Mouse (Mus musculus): ENCODE data around the gene Gm20481.
"Not testable (repeated sequence)": the region's sequence is repeated elsewhere in the genome, so short reads cannot be mapped to it uniquely, and the experiment has no call there.

Gene Gm20481

DNA sequence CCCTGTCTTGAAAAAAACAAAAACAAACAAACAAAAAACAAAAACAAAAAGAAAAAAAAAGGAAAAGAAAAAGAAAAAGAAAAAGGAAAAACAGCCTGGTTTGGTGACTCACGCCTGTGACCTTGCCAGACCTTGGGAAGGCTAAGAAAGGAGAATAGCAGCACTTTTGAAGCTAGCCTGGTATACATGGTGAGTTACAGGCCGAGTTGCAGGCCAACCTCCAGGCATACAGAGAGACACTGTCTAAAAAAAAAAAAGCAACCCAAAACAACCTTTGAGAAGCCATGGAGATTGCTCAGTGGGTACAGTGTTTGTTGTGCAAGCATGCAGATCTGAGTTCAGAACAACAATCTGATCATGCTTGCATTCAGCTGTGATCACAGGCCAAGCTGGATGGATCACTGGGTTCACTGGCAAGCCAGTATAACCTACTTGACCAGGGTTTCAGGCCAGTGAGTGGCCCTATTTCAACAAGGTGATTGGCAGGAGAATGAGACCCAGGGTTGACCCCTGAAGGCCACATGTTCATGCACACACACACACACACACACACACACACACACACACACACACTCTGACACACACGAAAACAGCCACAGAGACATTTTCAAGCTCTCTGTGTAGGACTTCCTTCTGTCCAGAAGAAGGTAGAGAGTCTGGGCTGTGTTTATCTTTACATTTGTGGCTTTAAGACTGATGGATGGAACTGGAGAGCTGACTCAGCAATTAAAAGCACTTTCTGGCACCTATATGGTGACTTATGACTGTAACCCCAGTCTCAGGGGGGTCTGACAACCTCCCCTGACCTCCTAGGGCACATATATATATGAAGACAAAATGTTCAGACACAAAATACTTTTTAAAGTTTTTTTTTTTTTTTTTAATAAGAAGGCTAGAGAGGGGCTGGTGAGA lies 6.1 kb downstream of the Gm20481 start:
- no peak for DNase-seq (ENCODE audit: extremely low read depth, low read depth, low spot score)

GRCm38 (mm10) chr17:34977000-34977399 lies 7.3 kb downstream of the Gm20481 start:
- DNase-seq (ENCODE audit: extremely low read depth, low read depth, low spot score) = no peak

- no peak for DNase-seq (ENCODE audit: extremely low read depth, low read depth, low spot score)
These were observed 8.5 kb downstream of the Gm20481 start for GRCm38 (mm10) chr17:34978239-34978638.

DNA sequence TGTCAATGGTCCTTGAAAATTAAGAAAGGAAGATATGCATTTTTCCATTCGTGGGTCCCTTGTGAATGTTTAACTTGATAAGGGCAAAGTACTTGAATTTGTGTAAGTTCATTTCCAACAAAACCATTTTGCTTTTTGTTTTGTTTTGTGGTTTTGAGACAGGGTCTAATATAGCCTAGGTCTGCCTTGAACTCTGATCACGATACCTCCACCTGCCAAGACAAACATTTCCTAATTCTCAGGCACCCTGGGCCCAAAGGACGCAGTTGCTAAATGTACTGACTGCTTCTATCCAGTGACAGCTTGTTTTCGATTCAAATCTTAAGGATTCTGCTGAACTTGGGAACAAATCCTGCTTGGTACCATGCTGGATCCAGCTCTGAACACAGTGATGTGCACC lies 9.9 kb downstream of the Gm20481 start:
- DNase-seq (ENCODE audit: extremely low read depth, low read depth, low spot score) = no peak

GRCm38 (mm10) chr17:34980655-34981054 lies 10.9 kb downstream of the Gm20481 start:
- no peak for DNase-seq (ENCODE audit: extremely low read depth, low read depth, low spot score)

GRCm38 (mm10) chr17:34981690-34982180 lies 12.0 kb downstream of the Gm20481 start, which contains the start of gene Lsm2:
TSS of gene Lsm2 (plus strand) at chr17:34981862.
- DNase-seq (ENCODE audit: extremely low read depth, low read depth, low spot score) = no peak

DNA sequence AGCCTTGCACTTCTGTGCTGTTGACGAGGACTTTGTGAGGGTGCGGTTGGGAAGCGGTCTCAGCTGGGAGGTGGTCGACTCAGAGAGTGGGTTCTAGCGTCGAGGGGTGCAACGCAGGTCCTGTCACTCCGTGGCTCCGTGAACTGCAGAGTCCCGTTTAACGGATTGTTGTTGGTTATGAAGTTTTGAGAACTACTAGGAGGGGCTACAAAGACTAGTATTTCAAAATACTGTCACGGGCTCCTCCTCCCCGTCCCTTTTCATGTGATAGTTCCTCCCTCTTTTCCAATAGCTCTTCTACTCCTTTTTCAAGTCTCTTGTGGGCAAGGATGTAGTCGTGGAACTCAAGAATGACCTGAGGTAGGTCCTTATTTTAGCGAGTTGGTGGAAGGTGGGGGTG lies 12.6 kb downstream of the Gm20481 start:
- DNase-seq (ENCODE audit: extremely low read depth, low read depth, low spot score) = no peak

DNA sequence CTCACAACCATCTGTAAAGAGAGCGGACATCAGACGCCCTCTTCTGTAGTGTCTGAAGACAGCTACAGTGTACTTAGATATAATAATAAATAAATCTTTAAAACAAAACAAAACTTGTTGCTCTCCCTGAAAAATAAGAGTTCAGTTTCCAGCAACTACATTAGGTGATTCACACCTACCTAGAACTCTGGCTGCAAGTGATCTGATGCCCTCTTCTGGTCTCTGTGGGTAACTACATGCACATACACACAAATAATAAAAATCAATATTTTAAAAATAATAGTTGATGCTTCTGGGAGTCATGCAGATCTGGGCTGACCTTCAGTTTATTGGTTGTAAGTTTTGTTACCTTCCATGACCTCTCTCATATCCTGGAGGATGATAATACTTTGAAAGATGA lies 14.5 kb downstream of the Gm20481 start:
- DNase-seq (ENCODE audit: extremely low read depth, low read depth, low spot score) = no peak

DNA sequence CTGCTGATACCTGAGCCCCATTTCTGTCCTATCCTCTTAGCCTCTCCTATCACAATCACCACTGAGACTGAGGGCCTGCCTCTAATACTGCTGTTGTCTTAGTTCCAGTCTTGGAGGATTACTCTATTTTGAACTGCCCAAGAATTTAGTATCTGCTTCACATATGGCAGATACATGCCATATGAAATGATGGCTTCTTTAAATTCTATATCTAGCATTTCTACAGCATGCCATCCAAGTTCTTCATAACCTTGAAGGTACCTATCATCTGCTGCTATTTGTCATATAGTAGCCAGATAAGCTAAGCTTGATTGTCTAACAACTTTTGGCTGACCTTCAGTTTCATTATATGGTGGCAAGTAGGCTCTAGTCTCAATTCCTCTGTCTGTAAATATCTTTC lies 25.0 kb downstream of the Gm20481 start:
- no peak for DNase-seq (ENCODE audit: extremely low read depth, low read depth, low spot score)

- DNase-seq (ENCODE audit: extremely low read depth, low read depth, low spot score) = not testable (repeated sequence)
These were observed 25.5 kb downstream of the Gm20481 start for GRCm38 (mm10) chr17:34995192-34995591.

DNA sequence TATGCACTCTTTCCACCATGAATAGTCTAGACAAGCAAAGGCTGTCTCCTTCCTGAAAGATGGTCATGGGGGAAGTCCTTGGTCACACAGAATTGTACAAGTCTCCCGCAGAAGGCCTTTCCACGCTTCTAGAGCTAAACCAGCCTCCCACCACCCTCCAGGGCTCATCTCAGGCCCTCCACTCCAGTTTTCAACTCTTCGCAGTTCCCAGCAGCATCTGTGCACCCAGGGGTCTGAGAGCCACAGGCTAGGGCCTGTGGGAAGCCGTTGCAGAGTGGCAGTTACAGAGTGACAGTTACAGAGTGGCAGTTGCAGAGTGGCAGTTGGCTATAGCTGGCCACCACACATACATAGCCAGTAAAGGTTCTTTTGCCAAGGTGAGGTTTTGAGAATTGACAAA lies 26.2 kb downstream of the Gm20481 start:
- DNase-seq (ENCODE audit: extremely low read depth, low read depth, low spot score) = not testable (repeated sequence)

DNA sequence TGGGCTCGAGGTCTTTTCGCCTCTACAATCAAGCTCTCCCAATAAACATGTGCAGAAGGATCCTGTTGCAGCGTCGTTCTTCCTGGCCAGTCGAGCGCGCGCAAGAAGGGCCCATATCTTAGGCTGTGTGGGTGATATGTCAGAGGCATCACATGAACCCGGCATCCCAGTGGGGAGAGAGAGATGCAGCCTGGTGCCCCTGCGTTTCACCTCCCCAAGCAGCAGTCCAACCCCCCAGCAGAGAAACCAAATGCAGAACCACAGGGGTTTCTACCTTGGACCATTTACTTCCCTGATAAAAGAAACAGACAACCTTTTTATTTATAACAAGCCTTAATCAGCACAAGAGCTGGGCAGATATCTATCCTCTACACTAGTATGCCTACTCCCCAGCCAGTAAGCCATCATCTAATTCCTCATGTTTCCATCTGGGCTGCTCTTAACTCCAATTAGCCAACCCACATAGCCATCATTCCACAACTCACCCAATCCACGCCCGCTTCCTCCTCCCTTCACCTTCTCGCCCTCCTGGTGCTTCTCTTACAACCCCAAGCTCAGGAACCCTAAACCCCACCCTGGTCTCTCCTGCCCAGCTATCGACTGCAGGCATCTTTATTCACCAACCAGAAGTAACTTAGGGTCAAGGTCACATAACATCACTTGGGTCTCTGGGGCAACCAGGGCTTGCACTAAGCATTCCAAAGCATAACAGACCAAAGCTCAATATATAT lies 26.9 kb downstream of the Gm20481 start:
- DNase-seq (ENCODE audit: extremely low read depth, low read depth, low spot score) = no peak

GRCm38 (mm10) chr17:34997142-34997483 lies 27.4 kb downstream of the Gm20481 start:
- DNase-seq (ENCODE audit: extremely low read depth, low read depth, low spot score) = no peak

DNA sequence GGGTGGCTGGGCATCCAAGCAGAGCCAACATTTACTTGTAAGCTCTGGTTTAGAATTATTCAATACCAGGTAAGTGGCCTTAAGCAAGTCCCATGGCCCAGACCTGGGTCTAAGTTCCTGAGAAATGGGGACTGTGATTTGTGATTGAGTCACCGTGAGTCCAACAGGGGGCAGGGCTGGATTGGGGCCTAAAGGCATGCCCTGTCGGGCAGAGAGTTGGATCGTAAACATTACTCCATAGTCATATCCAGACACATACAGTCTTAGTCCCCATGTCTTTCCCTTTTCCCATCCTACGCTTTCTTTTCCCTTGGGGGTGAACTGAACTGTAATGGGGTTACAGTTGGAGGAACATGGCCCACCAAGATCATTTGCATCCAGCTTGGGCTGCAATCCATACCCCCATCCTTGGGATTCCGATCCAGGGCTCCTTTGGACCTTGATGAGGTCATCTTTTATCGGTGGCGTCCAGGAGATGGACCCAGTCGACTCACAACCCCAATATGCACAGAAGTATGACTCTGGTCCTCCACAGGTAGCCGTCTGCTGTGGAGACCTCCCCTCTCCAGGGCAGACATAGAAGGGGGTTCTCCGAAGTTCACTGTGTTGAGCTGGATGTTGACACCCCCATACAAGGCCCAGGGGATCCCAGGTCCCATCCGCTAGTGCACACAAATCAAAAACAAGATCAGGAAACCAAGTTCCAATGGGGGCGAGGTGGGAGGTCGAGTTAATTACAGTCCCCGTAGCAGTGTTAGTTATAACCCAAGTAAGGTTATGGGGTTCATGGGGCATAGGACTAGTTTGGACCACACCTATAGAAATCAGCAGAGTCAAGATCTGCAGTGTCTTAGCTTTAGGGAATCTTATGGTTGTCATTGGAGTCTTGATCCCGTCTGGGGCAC lies 29.1 kb downstream of the Gm20481 start:
- DNase-seq (ENCODE audit: extremely low read depth, low read depth, low spot score) = no peak

DNA sequence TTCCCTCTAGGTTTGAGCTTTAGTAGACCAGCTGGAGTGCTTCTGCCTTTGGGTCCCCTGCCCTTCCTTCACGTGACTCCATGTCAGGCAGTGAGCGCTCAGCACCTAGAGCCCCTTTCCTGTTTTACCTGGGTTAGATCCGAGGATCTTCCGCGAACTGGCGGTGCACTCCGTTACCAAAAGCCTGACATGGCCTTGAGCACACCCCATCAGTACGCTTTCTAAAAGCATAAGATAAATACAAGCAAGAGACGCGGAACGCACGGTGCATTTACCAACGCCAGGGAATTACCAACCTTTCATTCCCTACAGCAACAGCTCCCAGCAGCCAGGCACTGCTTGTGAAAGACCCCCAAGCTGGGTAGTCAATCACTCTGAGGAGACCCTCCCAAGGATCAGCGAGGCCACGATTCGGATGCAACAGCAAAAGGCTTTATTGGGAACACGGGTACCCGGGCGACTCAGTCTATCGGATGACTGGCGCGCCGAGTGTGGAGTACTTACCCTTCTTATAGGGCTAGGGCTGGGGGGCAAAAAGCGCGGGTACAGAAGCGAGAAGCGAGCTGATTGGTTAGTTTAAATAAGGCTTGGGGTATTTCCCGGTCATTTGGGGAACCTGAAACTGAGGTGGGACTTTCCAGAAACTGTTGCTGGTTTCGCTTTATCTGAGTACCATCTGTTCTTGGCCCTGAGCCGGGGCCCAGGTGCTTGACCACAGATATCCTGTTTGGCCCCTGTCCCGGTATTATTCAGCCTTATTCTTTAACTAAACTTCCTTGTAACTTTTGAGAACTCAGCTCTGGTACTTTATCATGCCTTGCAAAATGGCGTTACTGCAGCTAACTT lies 30.4 kb downstream of the Gm20481 start:
- not testable (repeated sequence) for DNase-seq (ENCODE audit: extremely low read depth, low read depth, low spot score)

GRCm38 (mm10) chr17:35000717-35001451 lies 31.2 kb downstream of the Gm20481 start, which contains the start of gene Vars:
TSS of gene Vars (plus strand) at chr17:35000987.
- DNase-seq (ENCODE audit: extremely low read depth, low read depth, low spot score) = no peak

- no peak for DNase-seq (ENCODE audit: extremely low read depth, low read depth, low spot score)
These were observed 31.9 kb downstream of the Gm20481 start for GRCm38 (mm10) chr17:35001452-35002152.

DNA sequence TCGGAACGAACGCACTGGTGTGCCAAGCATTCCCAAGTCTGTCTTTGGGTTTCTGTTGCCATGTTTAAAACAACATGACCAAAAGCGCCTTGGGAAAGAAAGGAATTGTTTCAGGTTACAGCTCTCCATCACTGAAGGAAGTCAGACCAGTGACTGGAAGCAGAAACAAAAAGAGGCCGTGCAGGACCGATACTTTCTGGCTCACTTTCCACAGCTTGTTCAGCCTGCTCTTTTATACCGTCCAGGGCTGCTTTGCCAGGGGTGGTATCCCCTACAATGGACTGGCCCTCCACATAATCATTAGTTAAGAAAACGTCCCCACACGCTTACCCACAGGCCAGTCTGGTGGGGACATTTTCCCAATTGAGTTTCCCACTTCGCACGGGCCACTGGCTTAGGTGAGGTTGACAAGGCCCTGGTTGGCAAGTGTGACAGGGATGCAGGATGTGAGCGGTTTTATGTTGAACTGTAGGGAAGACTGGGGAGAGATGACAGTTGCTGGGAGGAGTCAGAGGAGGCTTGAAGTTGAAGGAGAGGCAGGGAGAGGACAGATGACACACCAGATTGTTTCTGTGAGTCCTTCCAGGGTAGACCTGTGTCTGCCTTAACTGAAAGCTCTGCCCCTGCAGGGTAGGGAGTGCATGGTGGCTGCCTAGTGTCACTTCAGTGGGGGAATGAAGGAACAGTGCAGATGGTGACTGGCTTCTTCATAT lies 32.6 kb downstream of the Gm20481 start:
- DNase-seq (ENCODE audit: extremely low read depth, low read depth, low spot score) = no peak
